Mouse (Mus musculus): Measurements from ENCODE around the gene Fkbp1b.
"Not testable (repeated sequence)": the region's sequence is repeated elsewhere in the genome, so short reads cannot be mapped to it uniquely, and the experiment has no call there.

Gene Fkbp1b

DNA sequence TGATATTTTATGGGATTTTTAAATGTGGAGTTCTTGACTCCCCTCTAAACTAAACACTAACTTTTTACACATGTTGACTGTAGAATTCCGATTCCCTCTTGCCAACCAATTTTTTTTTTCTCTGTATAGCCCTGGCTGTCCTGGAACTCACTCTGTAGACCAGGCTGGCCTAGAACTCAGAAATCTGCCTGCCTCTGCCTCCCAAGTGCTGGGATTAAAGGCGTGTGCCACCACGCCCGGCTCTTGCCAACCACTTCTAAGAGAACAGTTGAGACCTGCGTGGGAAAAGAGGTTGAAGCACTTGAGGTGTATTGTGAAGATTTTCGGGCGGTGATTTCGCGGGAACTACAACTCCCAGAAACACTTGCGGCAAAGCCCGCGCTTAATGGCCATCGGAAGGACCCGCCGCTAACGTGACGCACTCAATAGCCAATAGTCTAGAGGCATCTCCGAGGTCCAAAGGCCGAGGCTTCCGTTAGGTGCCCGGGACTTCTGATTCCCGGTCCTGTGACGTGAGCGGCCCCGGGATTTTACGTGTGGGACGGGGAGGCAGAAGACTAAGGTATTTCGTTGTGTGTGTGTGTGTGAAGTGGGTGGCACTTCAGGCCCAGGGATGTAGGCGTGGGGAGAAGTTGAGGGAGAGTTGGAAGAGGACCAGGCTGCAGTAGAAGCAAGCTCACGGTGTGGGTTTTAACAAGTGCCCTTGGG, 1.7 kb upstream of the Fkbp1b start, which contains the start of gene Wdcp:
Wdcp (plus strand) TSS at position 414 of the 708 bp plus-strand sequence.
- DNase-seq (ENCODE audit: low spot score) = peak; percentile 97

DNA sequence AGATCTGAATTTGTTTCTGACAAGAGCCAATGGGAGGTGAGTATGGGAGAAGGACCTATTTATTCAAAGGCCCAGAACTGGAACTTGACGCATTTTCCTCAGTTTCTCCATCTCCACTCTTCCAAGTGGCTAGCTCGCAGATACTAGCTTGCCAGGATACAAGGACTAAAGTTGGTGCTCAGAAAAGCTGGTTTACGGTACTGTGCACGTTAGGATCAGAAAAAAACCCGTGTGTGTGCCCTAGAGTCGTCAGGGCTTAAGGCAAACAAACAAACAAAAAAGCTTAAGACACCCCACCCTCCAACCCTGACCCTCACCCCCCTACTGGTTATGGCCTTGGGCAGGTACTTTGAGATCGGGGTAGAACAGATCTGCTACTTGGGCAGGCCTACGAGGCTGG, 1.1 kb upstream of the Fkbp1b start:
- DNase-seq (ENCODE audit: low spot score) = no peak

DNA sequence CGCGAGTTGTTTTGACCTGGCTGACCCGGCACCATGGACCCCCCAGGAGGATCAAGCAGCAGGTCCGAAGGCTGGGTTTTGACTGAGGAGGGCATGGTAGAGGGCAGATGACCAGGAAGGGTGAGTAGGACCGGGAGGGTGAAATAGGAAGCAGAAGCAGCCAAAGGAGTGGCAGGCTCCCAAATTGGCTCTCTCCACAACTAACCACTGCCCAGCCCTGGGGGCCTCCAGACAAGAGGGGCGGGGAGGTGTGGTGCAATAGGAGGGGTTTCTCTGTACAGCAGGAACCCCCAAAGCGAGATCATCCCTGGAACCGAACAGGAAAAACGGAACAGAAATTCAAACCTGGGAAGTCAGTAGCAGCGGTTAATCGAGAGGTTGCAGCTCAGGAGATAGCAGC, 650 bp downstream of the Fkbp1b start:
- DNase-seq (ENCODE audit: low spot score) = no peak

GRCm38 (mm10) chr12:4840010-4840409, 1.4 kb downstream of the Fkbp1b start:
- no peak for DNase-seq (ENCODE audit: low spot score)

- peak; percentile 89 for DNase-seq (ENCODE audit: low spot score)
Measured at GRCm38 (mm10) chr12:4836959-4837358, 4.4 kb downstream of the Fkbp1b start.

- DNase-seq (ENCODE audit: low spot score) = no peak
Measured at GRCm38 (mm10) chr12:4827256-4827655, 14.1 kb downstream of the Fkbp1b start.

DNA sequence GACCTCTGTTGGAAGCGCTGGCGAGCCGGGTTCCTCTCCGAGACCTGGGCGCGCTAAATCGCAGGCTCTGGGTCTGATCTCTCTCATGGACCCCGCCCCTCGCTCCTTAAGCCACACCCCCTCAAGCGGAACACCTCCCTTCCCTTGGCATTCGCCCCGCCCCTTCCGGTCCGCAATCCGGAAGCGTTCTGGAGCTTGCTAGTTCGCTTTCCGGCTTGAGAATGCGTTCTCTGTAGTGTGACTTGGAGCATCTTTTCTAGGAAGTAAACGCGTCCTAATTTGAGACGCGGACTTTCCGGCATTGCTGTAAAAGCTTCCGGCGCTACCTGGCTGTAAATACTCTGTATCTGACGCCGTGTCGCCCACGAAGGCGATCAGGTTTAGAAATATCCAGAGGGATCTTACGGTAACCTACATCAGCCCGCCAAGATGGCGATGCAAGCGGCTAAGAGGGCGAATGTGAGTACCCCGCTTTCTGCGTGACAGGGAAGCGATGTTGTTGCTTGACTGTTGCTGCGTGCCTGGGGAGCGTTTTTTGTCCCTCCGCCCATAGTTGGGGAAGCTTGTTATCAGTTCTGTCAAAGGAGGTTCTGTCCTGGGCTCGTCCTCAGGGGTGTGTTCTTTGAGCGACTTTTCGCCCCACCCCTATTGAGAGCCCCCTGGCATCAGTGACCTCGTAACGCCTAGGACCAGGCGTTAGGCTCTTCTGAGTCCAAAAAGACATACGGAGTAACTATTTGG, 23.9 kb downstream of the Fkbp1b start, which contains the start of gene Sf3b6:
Sf3b6 (plus strand) TSS at position 184 of the 741 bp plus-strand sequence.
- DNase-seq (ENCODE audit: low spot score) = peak; percentile 98

DNA sequence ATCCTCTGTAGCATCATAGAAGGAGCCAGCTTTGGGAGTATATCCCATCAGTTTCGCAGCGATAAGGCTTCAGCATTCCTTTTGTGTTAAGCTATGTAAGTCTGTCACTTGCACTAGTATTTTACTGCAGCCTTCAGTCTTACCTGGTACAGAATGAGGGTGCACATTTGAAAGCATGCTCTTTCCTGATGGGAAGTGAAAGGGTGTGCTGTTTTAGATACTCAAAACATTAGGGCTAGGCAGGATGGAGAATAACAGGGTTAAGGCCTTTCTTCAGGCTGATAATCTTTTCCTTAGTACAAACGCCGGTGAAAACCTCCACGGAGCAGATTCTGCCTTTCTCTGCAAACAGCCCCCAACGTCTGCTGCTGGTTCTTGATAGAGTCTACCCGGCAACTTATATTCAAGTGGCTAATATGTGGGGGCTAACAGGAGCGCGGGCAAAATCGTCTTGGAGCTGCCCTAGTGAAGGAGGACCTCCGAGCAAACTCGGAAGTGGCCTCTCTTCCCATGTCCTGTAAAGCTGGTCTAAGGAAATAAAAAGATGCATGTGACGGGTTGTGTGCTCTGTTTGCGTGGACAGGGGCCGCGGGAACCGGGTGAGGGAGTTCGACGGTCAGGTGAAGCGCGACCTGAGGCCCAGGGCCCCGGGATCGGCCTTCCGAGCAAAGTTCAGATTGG, 24.6 kb downstream of the Fkbp1b start:
- DNase-seq (ENCODE audit: low spot score) = peak; percentile 25

DNA sequence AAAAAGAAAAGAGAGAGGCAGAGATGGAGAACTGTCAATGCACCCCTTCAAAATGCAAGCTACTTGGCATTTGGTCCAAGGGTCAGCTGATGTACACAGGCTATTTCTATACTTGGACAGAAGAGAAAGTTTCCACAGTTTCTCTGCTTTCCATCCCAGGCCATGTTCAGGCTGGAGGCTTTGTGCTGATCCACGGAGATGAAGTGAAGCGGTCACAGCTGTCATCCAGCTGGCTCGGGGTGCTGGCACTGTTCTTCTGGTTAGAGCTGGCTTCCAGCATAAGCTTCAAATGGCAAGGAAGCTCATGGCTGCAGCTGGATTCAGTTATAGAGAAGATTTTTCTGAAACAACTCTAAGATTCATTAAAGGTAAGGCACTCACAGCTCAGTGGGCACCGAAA, 27.8 kb downstream of the Fkbp1b start:
- no peak for DNase-seq (ENCODE audit: low spot score)

- no peak for DNase-seq (ENCODE audit: low spot score)
Measured at GRCm38 (mm10) chr12:4811705-4812104, 29.7 kb downstream of the Fkbp1b start.

- DNase-seq (ENCODE audit: low spot score) = no peak
Measured at GRCm38 (mm10) chr12:4811036-4811435, 30.4 kb downstream of the Fkbp1b start.

DNA sequence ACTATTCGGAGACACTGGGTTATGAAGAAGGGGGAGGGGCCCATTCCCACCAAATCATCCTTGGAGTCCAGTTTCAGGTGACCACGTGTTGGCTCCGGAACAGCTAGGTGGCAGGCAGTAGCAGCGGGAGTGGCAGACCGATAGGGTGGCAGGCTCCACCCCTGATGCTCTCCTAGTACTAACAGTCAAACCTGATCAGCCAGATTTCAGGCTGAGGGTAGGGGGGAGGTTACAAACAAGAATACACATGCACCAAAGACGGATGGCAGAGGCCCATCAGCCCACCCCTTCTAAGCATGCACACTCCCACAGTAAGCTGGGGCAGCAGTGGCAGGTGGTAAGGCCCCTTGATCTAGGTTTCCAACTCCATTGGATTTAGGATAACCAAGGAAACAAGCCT, 43.9 kb downstream of the Fkbp1b start:
- not testable (repeated sequence) for DNase-seq (ENCODE audit: low spot score)

- DNase-seq (ENCODE audit: low spot score) = peak; percentile 60
Measured at GRCm38 (mm10) chr12:4793718-4794117, 47.7 kb downstream of the Fkbp1b start.

- DNase-seq (ENCODE audit: low spot score) = not testable (repeated sequence)
Measured at GRCm38 (mm10) chr12:4788128-4788527, 53.3 kb downstream of the Fkbp1b start.

DNA sequence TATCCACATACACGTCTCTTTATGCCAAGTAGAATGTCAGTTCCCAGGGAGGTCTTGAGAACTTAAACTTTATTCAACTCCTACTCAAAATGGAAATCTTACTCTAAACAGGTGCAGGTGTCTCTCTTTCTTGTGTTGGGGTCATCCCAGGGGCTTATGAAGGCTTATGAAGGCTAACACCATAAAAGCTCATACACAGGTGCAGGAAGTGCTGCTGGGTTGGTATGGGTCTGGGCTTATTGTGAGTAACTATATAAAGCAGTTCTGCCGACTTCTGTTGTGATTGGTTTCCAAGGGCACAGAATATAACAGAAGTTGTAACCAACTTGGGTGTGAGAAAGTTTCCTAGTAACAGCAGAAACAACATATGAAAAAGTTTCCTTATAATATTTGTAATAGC, 56.9 kb downstream of the Fkbp1b start:
- DNase-seq (ENCODE audit: low spot score) = no peak

DNA sequence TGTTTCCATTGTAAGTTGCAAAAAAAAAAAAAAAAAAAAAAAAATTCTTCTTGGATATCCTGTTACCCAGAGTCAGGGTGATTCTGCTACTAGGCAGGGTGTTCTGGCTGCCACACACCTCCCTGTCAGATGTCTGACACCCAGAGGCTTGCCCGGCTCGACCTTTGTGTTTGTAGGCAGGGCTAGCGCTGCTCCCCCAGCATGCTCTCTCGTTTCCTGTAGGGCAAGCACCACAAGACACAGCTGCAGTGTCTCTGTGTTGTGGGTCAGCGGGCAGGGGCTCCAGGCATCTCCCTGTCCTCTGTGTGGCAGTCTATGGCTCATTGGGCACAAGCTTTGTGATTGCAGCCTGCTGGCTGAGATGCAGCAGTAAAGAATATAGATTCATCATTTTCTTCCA, 57.8 kb downstream of the Fkbp1b start:
- DNase-seq (ENCODE audit: low spot score) = no peak

Measured in MN1 (cell line).